Mouse (Mus musculus) megakaryocyte, embryonic 14.5 days (primary cell): ENCODE data around the gene Nckap1l. TPM values are rescaled to one million over a fixed set of nuclear protein-coding genes. Genes with fewer than 3 reads are reported as not detected.

Experiments
- H3K27me3 ChIP-seq: replicated peaks from 2 replicates; pipeline ENCODE3; 2012; ENCODE audit warnings: inconsistent platforms
- H3K36me3 ChIP-seq: replicated peaks from 2 replicates; pipeline ENCODE3; 2012; ENCODE audit warnings: low read length, inconsistent platforms, mixed read lengths
- H3K4me1 ChIP-seq: 2 replicates; pipeline ENCODE4 v1.6.1; 2012; ENCODE audit warnings: inconsistent platforms
- H3K4me3 ChIP-seq: replicated peaks from 2 replicates; pipeline ENCODE3; 2012; ENCODE audit warnings: moderate library complexity, mild to moderate bottlenecking, inconsistent platforms
- H3K9me3 ChIP-seq: 2 replicates; pipeline ENCODE4 v1.6.1; 2012; ENCODE audit warnings: inconsistent platforms
- FLI1 ChIP-seq: IDR thresholded peaks from 2 replicates; pipeline ENCODE4 v1.6.1; 2012; ENCODE audit warnings: low read length, inconsistent platforms, mixed read lengths
- GATA1 ChIP-seq: IDR thresholded peaks from 3 replicates; pipeline ENCODE4 v1.6.1; 2012; ENCODE audit warnings: mixed read lengths, low read length, inconsistent platforms, borderline replicate concordance
- polyA plus RNA-seq: library from polyadenylated mRNA; stranded (reverse); fragments of >175 nt; gene quantifications from 2 replicates; pipeline ENCODE4 v1.2.3, GENCODE M21; 2012; ENCODE audit warnings: low replicate concordance; ENCODE audit not compliant: insufficient read depth

The Nckap1l gene
- polyA plus RNA-seq, 1 experiment, result 32.2 TPM

DNA sequence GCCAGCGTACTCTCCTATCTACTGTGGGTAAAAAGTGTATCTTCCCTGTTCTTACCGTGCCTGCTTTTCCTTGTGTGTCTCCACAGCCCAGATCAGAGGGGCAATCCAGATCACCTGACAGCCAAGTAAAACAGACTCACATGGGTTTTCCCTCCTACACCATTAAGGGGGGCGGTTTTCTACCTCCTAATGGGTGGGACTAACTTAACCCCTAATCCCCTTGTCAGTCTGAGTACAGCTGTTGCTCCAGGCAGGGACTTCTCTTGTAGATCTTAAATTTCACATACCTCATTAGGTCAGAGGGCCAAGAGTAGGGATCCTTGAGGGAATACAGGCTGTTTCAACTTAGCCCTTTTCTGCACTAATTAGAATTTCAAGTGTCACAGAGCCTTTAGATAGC is 44.6 kb downstream of the Nckap1l start:
- no peak overlapping the region for H3K4me3 ChIP-seq
- H3K36me3 ChIP-seq, result peaks cover 79% of the 10 kb centered on the region
- H3K27me3 ChIP-seq, result peaks cover 8% of the 10 kb centered on the region
- TF ChIP-seq FLI1 (no peak), GATA1 (no peak)
- peaks cover 43% of the 10 kb centered on the region for H3K4me1 ChIP-seq
- no peaks in the 10 kb centered on the region for H3K9me3 ChIP-seq

DNA sequence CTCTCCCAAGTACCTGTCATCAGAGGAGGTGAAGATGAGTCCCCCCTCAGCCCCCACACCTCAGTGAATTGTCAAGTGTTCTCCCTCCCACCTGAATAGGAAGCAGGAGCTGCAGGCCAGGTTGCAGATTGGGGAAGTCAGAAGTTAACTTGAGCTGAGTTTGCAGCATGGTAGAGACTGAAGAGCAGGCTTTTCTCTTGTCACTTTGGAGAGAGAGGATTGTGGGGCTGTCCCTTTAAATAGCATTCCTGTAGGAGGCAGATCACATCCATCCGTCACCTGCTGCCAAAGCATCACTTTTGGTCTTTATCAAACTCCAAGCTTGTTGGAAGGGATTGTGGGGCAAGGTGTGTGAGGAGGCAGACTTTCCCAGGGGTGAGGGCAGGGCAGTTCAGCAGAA is 47.1 kb downstream of the Nckap1l start:
- H3K36me3 ChIP-seq, result peaks cover 62% of the 10 kb centered on the region
- no peak for TF ChIP-seq FLI1
- no peak for TF ChIP-seq GATA1
- H3K9me3 ChIP-seq, result no peaks in the 10 kb centered on the region
- H3K27me3 ChIP-seq, result peaks cover 25% of the 10 kb centered on the region
- peaks cover 41% of the 10 kb centered on the region for H3K4me1 ChIP-seq
- no peak overlapping the region for H3K4me3 ChIP-seq

DNA sequence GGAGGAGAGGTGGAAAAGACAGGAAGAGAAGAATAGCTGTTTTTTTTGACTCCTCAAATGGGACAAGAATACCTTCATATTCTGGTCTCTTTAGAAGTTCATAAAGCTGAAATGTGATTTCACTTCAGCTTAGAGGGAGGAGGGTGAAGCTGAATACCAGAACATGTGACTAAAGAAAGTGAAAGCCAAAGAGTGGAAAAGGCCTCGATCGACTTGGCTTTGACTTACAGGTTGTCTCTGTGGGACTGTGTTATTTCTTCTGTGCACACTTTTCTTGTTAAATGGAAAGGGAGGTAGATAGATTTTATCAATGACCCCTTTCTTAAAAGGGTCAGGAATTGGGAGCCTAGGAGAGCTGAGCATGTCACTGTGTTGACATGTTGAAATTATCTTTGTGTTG is 47.6 kb downstream of the Nckap1l start:
- H3K36me3 ChIP-seq, result peaks cover 57% of the 10 kb centered on the region
- H3K9me3 ChIP-seq, result no peaks in the 10 kb centered on the region
- TF ChIP-seq GATA1, result no peak
- no peak for TF ChIP-seq FLI1
- H3K4me3 ChIP-seq, result no peak overlapping the region
- H3K27me3 ChIP-seq, result peaks cover 25% of the 10 kb centered on the region
- peaks cover 36% of the 10 kb centered on the region for H3K4me1 ChIP-seq

DNA sequence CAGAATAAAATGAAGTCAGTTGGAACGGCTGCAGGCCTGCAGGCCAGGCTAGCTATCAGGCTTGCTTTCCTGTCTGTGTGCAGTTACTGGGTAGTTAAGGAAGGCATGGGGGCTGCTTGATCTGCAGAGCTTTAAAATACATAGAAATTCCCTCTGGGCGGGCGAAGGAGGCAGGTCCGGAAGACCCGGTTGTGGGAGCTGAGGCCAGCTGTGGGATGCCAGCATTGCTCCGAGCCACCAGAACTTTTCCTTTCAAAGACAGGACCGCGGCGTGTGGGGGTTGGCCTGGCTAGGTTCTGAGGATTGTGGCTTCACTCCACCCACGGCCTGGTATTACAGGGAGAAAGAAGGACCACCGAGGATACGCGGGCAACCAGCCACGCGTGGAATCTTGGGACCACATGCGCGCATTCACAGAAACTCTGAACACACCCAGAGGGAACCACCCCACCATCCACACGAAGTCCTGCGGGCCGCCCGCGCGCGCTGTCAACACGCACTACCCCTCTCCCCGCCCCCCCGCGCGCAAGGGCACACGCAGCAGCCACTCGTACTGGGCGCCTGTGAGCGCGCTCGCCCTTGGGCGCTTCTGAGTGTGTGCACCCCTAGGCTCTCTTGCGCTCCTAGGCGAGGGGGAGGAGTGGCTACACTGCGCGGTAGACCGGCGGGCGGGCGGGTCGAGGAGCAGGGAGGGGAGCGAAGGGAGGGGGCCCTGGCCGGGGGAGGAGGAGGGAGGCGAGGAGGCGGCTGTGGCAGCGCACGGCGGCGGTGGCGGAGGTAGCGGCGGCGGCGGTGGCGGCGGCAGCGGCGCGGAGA is 49.0 kb downstream of the Nckap1l start, which contains the start of gene Pde1b:
Gene Pde1b (plus strand): TSS at position 600 of the 816 bp plus-strand sequence.
- peaks cover 25% of the 10 kb centered on the region for H3K27me3 ChIP-seq

DNA sequence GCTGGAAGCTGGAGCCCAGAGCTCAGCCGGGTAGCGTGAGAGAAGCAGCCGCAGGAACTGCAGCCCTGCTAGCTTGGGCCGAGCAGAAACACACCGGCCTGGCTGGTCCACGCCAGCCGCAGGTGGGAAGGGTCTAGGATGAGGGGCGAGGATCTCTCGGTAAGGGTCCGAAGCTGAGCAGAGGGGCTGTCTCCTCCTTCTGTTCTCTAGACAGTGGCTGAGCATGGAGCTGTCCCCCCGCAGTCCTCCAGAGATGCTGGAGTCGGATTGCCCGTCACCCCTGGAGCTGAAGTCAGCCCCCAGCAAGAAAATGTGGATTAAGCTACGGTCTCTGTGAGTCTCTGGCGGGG is 49.6 kb downstream of the Nckap1l start:
- H3K4me1 ChIP-seq, result peaks cover 32% of the 10 kb centered on the region
- H3K27me3 ChIP-seq, result peaks cover 25% of the 10 kb centered on the region
- H3K36me3 ChIP-seq, result peaks cover 44% of the 10 kb centered on the region
- no peaks in the 10 kb centered on the region for H3K9me3 ChIP-seq
- H3K4me3 ChIP-seq, result peak overlapping the region; percentile 89
- TF ChIP-seq GATA1 (no peak), FLI1 (no peak)

More for the DNA sequence above, 49.0 kb downstream of the Nckap1l start, which contains the start of gene Pde1b:
- peaks cover 32% of the 10 kb centered on the region for H3K4me1 ChIP-seq
- peaks cover 47% of the 10 kb centered on the region for H3K36me3 ChIP-seq
- H3K4me3 ChIP-seq, result peak within 1 kb of the TSS; percentile 89
- H3K9me3 ChIP-seq, result no peaks in the 10 kb centered on the region
- TF ChIP-seq GATA1, result no peak
- TF ChIP-seq FLI1, result no peak

DNA sequence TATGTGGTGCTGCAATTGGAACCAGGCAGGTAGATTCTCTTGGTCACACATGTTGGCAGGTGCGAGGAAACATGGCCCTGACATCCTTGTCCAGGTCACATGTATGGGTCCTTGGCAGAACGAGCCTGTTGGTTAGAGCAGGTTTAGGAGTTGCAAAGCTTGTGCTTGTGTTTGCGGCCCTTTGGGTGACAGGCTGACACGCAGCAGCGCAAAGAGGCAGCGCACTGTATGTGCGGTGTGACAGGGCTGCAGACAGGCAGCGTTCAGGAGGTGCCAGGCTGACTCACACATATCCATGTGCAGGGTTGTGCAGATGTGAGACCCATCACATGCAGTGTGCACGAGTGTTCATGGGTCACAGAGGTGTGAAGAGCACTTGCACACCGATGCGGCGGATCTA is 50.1 kb downstream of the Nckap1l start:
- Histone ChIP-seq H3K4me3 (peak overlapping the region; percentile 44), H3K4me1 (peaks cover 32% of the 10 kb centered on the region), H3K36me3 (peaks cover 41% of the 10 kb centered on the region), H3K9me3 (no peaks in the 10 kb centered on the region), H3K27me3 (peaks cover 25% of the 10 kb centered on the region)
- no peak for TF ChIP-seq GATA1
- TF ChIP-seq FLI1, result no peak

DNA sequence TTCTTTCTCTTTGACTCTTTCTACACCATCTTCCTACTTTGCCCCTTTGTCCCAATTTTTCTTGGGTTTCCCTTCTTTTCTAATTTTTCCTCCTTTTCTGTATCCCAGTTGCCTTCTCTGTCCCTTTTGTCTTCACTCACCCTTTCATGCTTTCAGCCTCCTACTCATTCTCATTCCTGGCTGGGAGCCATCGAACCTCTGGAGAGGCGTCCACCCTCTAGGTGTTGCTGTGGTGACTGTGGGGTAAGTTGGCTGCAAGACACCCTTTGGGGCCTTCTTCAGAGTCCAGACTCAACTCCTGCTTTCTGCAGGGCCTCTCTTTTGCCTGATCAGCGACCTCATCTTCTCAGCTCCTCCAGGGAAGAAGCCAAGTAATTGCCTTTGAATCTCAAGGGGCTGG is 55.7 kb downstream of the Nckap1l start:
- H3K36me3 ChIP-seq, result peaks cover 29% of the 10 kb centered on the region
- H3K9me3 ChIP-seq, result no peaks in the 10 kb centered on the region
- H3K4me1 ChIP-seq, result peaks cover 8% of the 10 kb centered on the region
- H3K4me3 ChIP-seq, result no peak overlapping the region
- peaks cover 14% of the 10 kb centered on the region for H3K27me3 ChIP-seq
- TF ChIP-seq FLI1, result no peak
- no peak for TF ChIP-seq GATA1

DNA sequence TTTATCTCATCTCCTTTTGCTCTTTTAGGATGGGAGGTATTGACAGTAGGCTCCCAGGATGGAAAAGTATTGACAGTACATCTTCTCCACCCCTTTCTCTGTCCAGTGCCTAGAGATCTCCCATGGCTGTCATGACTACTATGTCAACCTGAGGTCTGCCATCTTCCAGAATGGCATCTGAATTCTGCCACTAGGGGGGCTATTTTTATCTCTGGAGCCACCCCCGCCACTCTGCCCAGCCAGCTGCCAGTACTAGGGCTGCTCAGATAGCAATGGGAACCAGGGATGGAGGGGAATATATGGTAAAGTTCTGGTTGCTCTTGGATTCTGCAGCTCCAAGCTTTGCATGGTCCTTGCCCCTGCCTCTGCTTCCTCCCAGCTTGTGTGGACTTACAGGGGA is 58.1 kb downstream of the Nckap1l start:
- no peak for TF ChIP-seq FLI1
- TF ChIP-seq GATA1, result no peak
- peaks cover 16% of the 10 kb centered on the region for H3K4me1 ChIP-seq
- peaks cover 31% of the 10 kb centered on the region for H3K36me3 ChIP-seq
- peaks cover 8% of the 10 kb centered on the region for H3K27me3 ChIP-seq
- H3K4me3 ChIP-seq, result no peak overlapping the region
- H3K9me3 ChIP-seq, result no peaks in the 10 kb centered on the region

DNA sequence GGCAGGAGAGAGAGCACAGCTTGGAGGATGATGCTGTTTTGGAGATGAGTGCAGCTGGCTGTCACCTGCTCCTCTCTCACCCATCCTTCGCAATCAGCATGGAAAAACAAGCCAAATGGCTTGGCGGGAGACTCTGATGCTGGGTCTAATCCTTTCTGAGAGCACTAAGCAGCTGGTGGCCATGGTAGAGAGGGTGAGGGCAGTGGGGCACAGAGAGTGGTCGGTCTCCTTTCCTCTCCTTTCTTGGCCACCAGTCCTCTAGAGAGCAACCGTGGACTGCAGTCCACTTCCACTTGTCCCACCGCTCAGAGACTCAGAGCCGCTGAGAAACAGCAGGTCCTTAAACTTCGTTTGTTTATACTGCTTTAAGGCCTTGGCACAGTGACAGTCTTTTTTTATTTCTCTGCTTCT is 60.0 kb downstream of the Nckap1l start:
- peaks cover 25% of the 10 kb centered on the region for H3K36me3 ChIP-seq
- H3K9me3 ChIP-seq, result no peaks in the 10 kb centered on the region
- H3K4me1 ChIP-seq, result peaks cover 16% of the 10 kb centered on the region
- TF ChIP-seq FLI1 (no peak), GATA1 (no peak)
- H3K4me3 ChIP-seq, result no peak overlapping the region
- peaks cover 9% of the 10 kb centered on the region for H3K27me3 ChIP-seq

DNA sequence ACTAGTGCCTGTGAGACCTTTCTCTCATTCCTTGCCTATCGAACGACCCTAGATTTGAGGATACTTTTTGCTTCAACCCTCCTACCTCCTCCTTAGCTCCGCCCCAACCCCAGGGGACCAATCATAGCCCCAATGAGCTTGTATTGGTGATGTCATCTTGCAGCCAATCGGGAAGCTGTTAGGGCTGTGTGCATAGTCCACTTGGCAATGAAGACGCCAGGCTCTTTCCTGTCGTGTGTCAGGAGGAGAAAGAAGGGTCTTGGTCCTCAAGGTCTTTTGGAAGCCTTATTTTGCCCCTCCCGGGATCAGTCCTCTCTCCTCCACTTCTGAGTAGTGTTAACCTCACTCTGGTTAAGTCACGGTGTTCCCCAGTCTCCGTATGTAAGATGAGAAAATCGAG is 60.5 kb downstream of the Nckap1l start:
- TF ChIP-seq GATA1 (no peak), FLI1 (no peak)
- Histone ChIP-seq H3K4me3 (no peak overlapping the region), H3K9me3 (no peaks in the 10 kb centered on the region), H3K36me3 (peaks cover 21% of the 10 kb centered on the region), H3K27me3 (peaks cover 10% of the 10 kb centered on the region), H3K4me1 (peaks cover 16% of the 10 kb centered on the region)

DNA sequence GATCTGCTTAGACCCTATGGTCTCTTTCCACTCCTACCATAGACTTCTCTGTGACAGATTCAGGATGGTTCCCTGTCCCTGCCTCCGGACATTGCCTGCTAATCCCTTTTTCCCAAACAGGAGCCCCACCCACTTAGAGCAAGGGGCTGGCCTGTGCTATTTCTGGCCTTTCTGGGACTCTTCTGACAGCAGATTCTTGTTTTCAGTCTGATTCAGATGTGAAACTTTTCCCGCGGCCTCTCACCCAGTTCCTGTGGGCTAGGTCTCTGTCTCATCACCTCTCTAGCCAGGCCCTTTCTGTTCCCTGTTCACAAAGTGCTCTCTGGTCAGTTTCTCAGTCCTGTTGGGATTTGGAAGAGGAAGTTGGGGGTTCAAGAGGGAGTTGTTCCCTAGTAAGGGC is 61.3 kb downstream of the Nckap1l start:
- TF ChIP-seq GATA1 (no peak), FLI1 (no peak)

More for the DNA sequence above, 61.3 kb downstream of the Nckap1l start:
- Histone ChIP-seq H3K4me3 (no peak overlapping the region), H3K27me3 (peaks cover 8% of the 10 kb centered on the region), H3K9me3 (no peaks in the 10 kb centered on the region), H3K36me3 (peaks cover 21% of the 10 kb centered on the region), H3K4me1 (peaks cover 16% of the 10 kb centered on the region)
